Mouse (Mus musculus): Measurements from ENCODE around the gene Sox30.

- TF ChIP-seq CTCF (IDR thresholded peaks at IDR 0.05; ENCODE audit: low read depth, low read length) (no peak), POLR2A (IDR thresholded peaks at IDR 0.05; ENCODE audit: borderline replicate concordance, low read depth, low read length) (no peak)
Measured at GRCm38 (mm10) chr11:46065201-46066011, 85.3 kb downstream of the Sox30 start.

Measured in bone marrow macrophage, adult 2 months (primary cell).